Mouse (Mus musculus) B cell, adult 2 months (primary cell): ENCODE results near the gene Tnfrsf1a.

Source experiments
- DNase-seq, 2 experiments: peaks; one replicate each; pipeline ENCODE4 v3.0.0; 2022

The Tnfrsf1a gene

GRCm38 (mm10) chr6:125389853-125390252, 40.7 kb downstream of the Tnfrsf1a start:
- no peak for DNase-seq

GRCm38 (mm10) chr6:125405461-125406382, 56.6 kb downstream of the Tnfrsf1a start:
- no peak for DNase-seq

DNA sequence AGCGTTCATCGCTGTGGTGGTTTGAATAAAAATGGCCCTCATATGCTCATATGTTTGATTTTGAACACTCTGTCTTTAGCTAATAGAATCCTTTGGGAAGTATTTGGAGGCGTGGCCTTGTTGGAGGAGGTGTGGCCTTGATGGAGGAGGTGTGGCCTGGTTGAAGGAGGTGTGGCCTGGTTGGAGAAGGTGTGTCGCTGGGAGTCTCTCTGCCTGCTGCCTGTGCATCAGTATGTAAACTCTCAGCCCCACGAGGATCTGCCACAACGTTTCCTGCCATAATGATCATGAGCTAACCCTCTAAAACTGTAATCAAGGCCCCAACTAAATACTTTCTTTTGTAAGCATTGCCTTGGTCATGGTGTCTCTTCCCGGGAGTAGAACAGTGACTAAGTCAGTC, 58.1 kb downstream of the Tnfrsf1a start:
- DNase-seq: no peak

DNA sequence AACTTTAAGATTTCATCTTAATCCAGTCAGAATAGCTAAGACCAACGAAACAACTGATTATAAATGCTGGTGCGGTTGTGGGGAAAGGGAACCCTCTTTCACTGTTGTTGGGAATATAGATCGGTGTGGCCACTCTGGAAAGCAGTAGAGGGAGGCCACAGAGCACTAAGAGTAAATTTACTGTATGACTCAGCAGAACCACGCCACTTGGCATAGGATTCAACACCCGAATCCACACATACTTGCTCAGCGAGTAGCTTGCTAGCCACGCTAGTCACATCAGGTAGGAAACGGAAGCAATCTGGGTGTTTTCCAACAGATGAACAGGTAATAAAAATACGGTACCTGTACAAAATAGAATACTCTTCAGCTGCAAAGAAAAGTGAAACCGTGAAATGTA, 58.5 kb downstream of the Tnfrsf1a start:
- DNase-seq: no peak

DNA sequence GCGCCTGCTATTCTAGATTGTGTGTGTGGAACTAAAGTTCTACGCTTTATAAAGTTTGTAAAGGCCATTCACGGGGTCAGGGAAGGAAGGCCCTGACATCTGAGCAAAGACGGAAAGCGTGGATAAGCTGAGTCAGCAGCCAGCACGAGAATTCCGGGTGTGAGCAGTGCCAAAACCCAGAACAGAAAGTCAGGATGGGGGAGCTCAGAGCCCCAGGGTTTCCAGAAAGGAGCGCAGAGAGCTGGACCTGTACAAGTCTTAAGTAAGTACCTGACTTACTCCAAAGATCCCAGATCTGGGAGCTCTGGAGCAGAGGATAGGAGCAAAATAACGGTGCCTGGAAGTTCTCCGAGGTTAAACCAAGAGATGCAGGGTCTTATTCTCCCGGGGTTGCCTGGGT, 61.4 kb downstream of the Tnfrsf1a start:
- no peak for DNase-seq

DNA sequence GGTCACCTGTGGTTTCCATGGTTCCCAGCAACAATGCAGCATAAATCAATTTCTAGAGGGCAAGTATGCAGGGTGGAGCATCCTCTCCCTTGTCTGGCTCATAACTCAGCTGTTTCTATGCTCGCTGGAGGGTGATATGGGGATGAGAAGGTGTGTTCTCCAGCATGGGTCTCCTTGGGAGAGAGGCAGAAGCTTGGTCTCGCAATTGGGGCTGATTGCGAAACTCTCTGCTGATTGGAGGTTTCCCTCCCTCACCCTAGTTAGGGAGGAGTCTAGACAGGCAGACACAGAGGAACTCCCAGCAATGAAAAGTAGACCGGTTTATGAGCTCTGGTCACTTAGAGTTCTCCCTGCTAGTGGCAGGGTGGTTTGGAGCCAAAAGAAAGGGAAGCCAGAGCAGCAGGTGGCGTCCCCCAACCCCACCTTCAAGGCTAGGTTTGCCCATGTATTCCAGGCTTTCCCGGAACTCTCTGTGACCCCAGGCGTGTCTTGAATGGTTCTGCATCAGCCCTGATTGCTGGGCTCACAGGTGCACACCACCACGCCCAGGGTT, 61.9 kb downstream of the Tnfrsf1a start:
- DNase-seq: no peak

DNA sequence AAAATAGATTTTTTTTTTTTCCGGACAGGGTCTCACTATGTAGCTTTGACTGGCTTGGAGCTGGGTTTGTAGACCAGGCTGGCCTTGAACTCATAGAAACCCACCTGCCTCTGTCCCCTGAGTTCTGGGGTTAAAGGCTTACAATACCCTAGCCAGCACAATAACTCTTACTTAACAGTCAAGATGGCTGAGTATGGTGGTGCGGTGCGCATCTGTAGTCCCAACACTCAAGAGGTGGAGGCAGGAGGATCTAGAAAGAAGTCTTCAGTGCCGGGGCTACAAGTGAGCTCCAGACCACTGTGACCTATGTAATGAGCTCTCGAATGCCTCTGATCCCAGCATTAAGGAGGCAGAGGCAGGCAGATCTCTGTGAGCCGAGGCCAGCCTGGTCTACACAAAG, 62.5 kb downstream of the Tnfrsf1a start:
- no peak for DNase-seq
